In genomic region chr15:95574661-95575060, GRCm38 (mm10) we compare ENCODE assay signal across 8 mouse cellular contexts. TPM values are rescaled to one million over a fixed set of nuclear protein-coding genes. Genes with fewer than 3 reads are reported as not detected.
DNase-seq lines count a peak whose midpoint lies in the region.

No protein-coding gene starts in this region.

- no peak overlapping the region for H3K27ac ChIP-seq in midbrain, embryonic 10.5 days (replicated peaks)

- intact Hi-C loops in gastrocnemius, postnatal 36 days (cut with DNase I), result no loop called here
- intact Hi-C loops in gastrocnemius, postnatal 14 days (cut with DNase I; ENCODE audit: low total_unique reads), result loop anchor here (5.0 to 10.0 kb wide), 2 partner anchors 802 to 850 kb away; no protein-coding TSS in a partner anchor

- no peaks in the 10 kb centered on the region for H3K36me3 ChIP-seq in midbrain, embryonic 10.5 days

- H3K27me3 ChIP-seq in midbrain, embryonic 10.5 days (ENCODE audit: low read depth, poor library complexity, severe bottlenecking), result peaks cover 26% of the 10 kb centered on the region

- WGBS in midbrain, embryonic 10.5 days, result 20% methylated on average over 5 of the region's 5 CpGs

- peak; percentile 51 for DNase-seq in gastrocnemius, adult 18-20 months (ENCODE audit: low spot score)
- no peak for DNase-seq in gastrocnemius, postnatal 36 days
- DNase-seq in MN1 (ENCODE audit: low spot score), result peak; percentile 63
- peak; percentile 85 to 86 for DNase-seq in cerebellum, postnatal 14 days
- DNase-seq in gastrocnemius, postnatal 14 days, result peak; percentile 12
- DNase-seq in layer of hippocampus, adult 9-11 months, result peak; percentile 37
- peak; percentile 47 for DNase-seq in midbrain, embryonic 10.5 days (ENCODE audit: low spot score)
- peak; percentile 62 for DNase-seq in testis, postnatal 10 days (ENCODE audit: low spot score)

- H3K9me3 ChIP-seq in midbrain, embryonic 10.5 days (replicated peaks), result no peaks in the 10 kb centered on the region

- no peak overlapping the region for H3K4me3 ChIP-seq in midbrain, embryonic 10.5 days

- H3K4me1 ChIP-seq in midbrain, embryonic 10.5 days, result peaks cover 13% of the 10 kb centered on the region

RNA-seq across cellular contexts. Expression of gene Nell2, which starts 46.3 kb away (rescaled TPM):
- total RNA-seq in gastrocnemius, adult 18-20 months (2021), result under 1 TPM in 1 of 2 experiments, not detected in 1; 0.33 TPM
- total RNA-seq in gastrocnemius, postnatal 36 days (2021), result under 1 TPM; 0.15 to 0.30 TPM
- under 1 TPM; 0.33 to 0.51 TPM for total RNA-seq in gastrocnemius, postnatal 14 days (2021)
- polyA plus RNA-seq in midbrain, embryonic 10.5 days (2016; fragmentation: Nextera tagmentation; extraction: Ambion mirVana), result 50.7 and 67.0 TPM in 2 replicates

Comparison
In these comparisons a context has a peak if more than half of its experiments do, and no peak if none do; other contexts are left out.
1. DNase-seq: peak in gastrocnemius, adult 18-20 months (single experiment), MN1 (single experiment), cerebellum, postnatal 14 days (2 of 2), gastrocnemius, postnatal 14 days (single experiment), layer of hippocampus, adult 9-11 months (single experiment), midbrain, embryonic 10.5 days (single experiment) and testis, postnatal 10 days (single experiment); none in gastrocnemius, postnatal 36 days (0 of 2).